Mouse (Mus musculus) liver, embryonic 14.5 days (tissue): ENCODE results near the gene Ehbp1.

Experiments used
- CTCF ChIP-seq: IDR thresholded peaks from 2 replicates; pipeline ENCODE4 v1.5.1; 2016; ENCODE audit warnings: antibody characterized with exemption, low read depth, control low read depth
- EP300 ChIP-seq: IDR thresholded peaks from 2 replicates; pipeline ENCODE4 v1.6.1; 2016; ENCODE audit warnings: antibody characterized with exemption, low read depth

DNA sequence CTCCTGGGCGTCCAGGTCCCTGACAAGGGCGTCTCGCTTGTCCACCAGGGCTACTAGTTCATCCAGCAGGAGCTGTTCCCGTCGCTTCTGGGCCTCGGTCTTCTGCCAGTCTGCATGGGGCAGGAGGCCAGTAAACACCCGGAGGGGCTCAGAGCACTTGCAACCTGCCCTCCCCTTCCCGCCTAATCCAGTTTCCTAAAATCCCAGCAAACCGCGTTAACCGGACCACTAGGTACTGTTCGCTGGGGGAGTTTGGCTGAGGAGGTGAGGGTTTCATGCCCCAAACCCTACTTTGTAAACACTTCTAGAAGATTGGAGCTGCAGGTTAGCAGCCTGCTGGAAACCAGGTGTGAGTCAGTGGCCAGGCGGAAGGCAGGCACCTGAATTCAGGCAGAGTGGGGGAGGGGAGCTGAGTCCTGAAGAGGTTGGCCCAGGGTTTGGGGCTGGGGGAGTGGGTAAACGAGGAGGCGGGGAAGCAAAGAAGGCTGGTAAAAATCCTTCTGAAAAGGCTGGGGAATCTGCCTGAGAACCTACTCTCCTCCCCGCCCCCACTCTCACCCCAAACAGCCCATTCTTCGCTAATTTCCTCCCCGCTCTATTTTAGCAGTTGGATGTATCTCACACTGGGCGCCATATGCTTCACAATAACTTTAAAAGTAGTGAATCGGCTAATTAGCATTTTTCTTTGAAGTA is 334.9 kb downstream of the Ehbp1 start:
- no peak for TF ChIP-seq EP300
- TF ChIP-seq CTCF = no peak
